Mouse (Mus musculus) lung, postnatal 0 days (tissue): ENCODE measurements around the gene Ddx54. TPM values are rescaled to one million over a fixed set of nuclear protein-coding genes. Genes with fewer than 3 reads are reported as not detected.

ENCODE experiments used
- ATAC-seq: fragments of 200-750 bp; cut with Nextera tagmentation; 2 replicates; pipeline ENCODE4 v1.8.0; 2017; ENCODE audit warnings: moderate library complexity
- DNase-seq: peaks from one replicate; pipeline ENCODE4 v3.0.0-alpha.2; 2016; ENCODE audit warnings: low spot score
- H3K27ac ChIP-seq: fragments of 300-500 bp; sonication (generic); 2 replicates; pipeline ENCODE4 v1.5.1; 2014; ENCODE audit warnings: antibody characterized with exemption, mild to moderate bottlenecking, low read length, mixed read lengths
- H3K27me3 ChIP-seq: fragments of 300-500 bp; sonication (generic); replicated peaks from 2 replicates; pipeline ENCODE4 v1.6.1; 2014; ENCODE audit warnings: low read length, mixed read lengths; ENCODE audit not compliant: insufficient read depth
- H3K36me3 ChIP-seq: fragments of 300-500 bp; sonication (generic); 2 replicates; pipeline ENCODE4 v1.6.1; 2014; ENCODE audit warnings: low read length, mixed read lengths; ENCODE audit not compliant: insufficient read depth
- H3K4me1 ChIP-seq: fragments of 300-500 bp; sonication (generic); 2 replicates; pipeline ENCODE4 v1.6.1; 2014; ENCODE audit warnings: antibody characterized with exemption, low read depth, low read length, mixed read lengths; ENCODE audit not compliant: insufficient read depth
- H3K4me2 ChIP-seq: fragments of 300-500 bp; sonication (generic); replicated peaks from 2 replicates; pipeline ENCODE4 v1.6.1; 2014; ENCODE audit warnings: low read depth, mild to moderate bottlenecking, low read length, moderate library complexity, mixed read lengths
- H3K4me3 ChIP-seq: fragments of 300-500 bp; sonication (generic); 2 replicates; pipeline ENCODE4 v1.5.1; 2014; ENCODE audit warnings: low read depth, low read length
- H3K9ac ChIP-seq: fragments of 300-500 bp; sonication (generic); replicated peaks from 2 replicates; pipeline ENCODE4 v1.6.1; 2014; ENCODE audit warnings: low read depth, mild to moderate bottlenecking
- H3K9me3 ChIP-seq: fragments of 300-500 bp; sonication (generic); 2 replicates; pipeline ENCODE4 v1.6.1; 2016; ENCODE audit warnings: low read length, mixed read lengths
- CTCF ChIP-seq: IDR thresholded peaks from 2 replicates; pipeline ENCODE4 v1.5.1; 2016; ENCODE audit warnings: antibody characterized with exemption, mild to moderate bottlenecking
- EP300 ChIP-seq: IDR thresholded peaks from 2 replicates; pipeline ENCODE4 v1.6.1; 2016; ENCODE audit warnings: antibody characterized with exemption, mild to moderate bottlenecking, control low read depth
- WGBS: fragments of 180-500 bp; shearing (Covaris S2); extraction: QIAGEN DNeasy Blood & Tissue Kit; methylation state at CpG from one replicate; pipeline ENCODE4 v1.1.7; 2014; 5-methylcytosine and 5-hydroxymethylcytosine counted together
- polyA plus RNA-seq: library from polyadenylated mRNA; unstranded; fragments of >200 nt; fragmentation: Nextera tagmentation; extraction: Ambion mirVana; gene quantifications from 2 replicates; pipeline ENCODE4 v1.2.1, GENCODE M21; 2015

Ddx54 gene
- polyA plus RNA-seq, 1 experiment from 2014 or later: 25.4 TPM

GRCm38 (mm10) chr5:120620375-120621077 is 8.0 kb downstream of the Ddx54 start:
- Histone ChIP-seq H3K27me3 (no peaks in the 10 kb centered on the region), H3K27ac (no peak overlapping the region), H3K4me2 (no peak overlapping the region), H3K9me3 (no peaks in the 10 kb centered on the region), H3K4me3 (no peak overlapping the region), H3K9ac (no peak overlapping the region), H3K36me3 (peaks cover 48% of the 10 kb centered on the region), H3K4me1 (no peaks in the 10 kb centered on the region)
- no peak for TF ChIP-seq EP300
- TF ChIP-seq CTCF: peak; percentile 96
- WGBS: 70% methylated on average over 17 of the region's 18 CpGs
- peak; percentile 59 for DNase-seq
- ATAC-seq: peak; percentile 25; the same call in 1 of the 2 replicates

DNA sequence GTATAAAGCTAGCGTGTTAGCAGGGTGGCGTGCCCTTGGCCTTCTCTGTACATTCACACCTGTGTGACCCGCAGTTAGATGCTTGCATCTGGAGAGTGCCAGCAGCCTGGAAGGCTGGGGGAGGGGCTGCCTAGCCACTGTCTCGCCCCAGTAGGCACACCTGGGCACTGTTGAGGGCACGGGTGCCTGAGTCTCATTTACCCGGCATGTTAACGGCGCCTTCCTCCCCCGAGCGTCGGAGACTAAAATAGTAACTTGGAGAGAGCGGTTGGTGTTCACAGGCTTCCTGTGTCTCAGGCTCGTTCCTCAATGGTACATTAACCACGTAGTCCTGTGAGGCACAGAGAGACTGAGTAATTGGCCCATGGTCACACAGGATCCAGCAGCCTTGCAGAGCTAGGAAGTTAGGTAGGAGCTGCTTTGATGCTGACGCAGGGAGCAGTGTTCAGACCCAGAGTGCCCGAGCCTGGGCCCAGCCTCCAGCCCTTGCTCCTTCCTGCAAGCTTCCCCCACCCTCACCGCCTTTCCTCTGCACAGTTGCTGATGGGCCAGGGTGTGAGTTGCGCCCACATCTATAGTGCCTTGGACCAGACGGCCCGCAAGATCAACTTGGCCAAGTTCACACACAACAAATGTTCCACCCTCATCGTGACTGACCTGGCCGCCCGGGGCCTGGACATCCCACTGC is 8.7 kb downstream of the Ddx54 start:
- H3K27ac ChIP-seq: no peak overlapping the region
- 89% methylated on average over 23 of the region's 23 CpGs for WGBS
- H3K9me3 ChIP-seq: no peaks in the 10 kb centered on the region
- DNase-seq (no peak), ATAC-seq (no peak)
- no peaks in the 10 kb centered on the region for H3K4me1 ChIP-seq
- H3K27me3 ChIP-seq: no peaks in the 10 kb centered on the region
- TF ChIP-seq CTCF (no peak), EP300 (no peak)
- H3K4me2 ChIP-seq: no peak overlapping the region
- peaks cover 48% of the 10 kb centered on the region for H3K36me3 ChIP-seq
- H3K4me3 ChIP-seq: no peak overlapping the region
- H3K9ac ChIP-seq: no peak overlapping the region

GRCm38 (mm10) chr5:120621846-120622197 is 9.3 kb downstream of the Ddx54 start:
- TF ChIP-seq CTCF (no peak), EP300 (no peak)
- H3K4me2 ChIP-seq: no peak overlapping the region
- H3K4me1 ChIP-seq: no peaks in the 10 kb centered on the region
- DNase-seq: no peak
- H3K9ac ChIP-seq: no peak overlapping the region
- no peak overlapping the region for H3K27ac ChIP-seq
- WGBS: 91% methylated on average over 10 of the region's 10 CpGs
- ATAC-seq: no peak
- H3K36me3 ChIP-seq: peaks cover 53% of the 10 kb centered on the region
- no peaks in the 10 kb centered on the region for H3K9me3 ChIP-seq
- no peak overlapping the region for H3K4me3 ChIP-seq
- H3K27me3 ChIP-seq: no peaks in the 10 kb centered on the region

- Histone ChIP-seq H3K27me3 (no peaks in the 10 kb centered on the region), H3K4me1 (no peaks in the 10 kb centered on the region), H3K4me2 (no peak overlapping the region), H3K4me3 (no peak overlapping the region), H3K36me3 (peaks cover 58% of the 10 kb centered on the region), H3K9me3 (no peaks in the 10 kb centered on the region), H3K27ac (no peak overlapping the region), H3K9ac (no peak overlapping the region)
- 68% methylated on average over 5 of the region's 5 CpGs for WGBS
- ATAC-seq (no peak), DNase-seq (no peak)
- TF ChIP-seq EP300 (no peak), CTCF (no peak)
Measured at GRCm38 (mm10) chr5:120622198-120622851, 9.8 kb downstream of the Ddx54 start.

DNA sequence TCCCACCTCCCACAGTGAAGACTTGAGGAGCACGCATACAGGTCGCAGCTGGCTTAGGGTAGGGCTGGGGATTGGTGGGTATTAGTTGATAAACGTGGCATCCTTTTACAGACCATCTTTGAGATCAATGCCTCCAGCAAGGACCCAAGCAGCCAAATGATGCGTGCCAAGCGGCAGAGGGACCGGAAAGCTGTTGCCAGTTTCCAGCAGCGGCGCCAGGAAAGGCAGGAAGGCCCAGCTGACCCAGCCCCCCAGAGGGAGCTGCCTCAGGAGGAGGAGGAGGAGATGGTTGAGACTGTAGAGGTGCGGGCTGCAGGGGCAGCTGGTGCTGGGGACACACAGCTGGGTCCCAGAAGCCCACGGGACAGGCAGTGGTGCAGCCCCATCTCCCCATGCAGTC is 11.9 kb downstream of the Ddx54 start:
- Histone ChIP-seq H3K9me3 (no peaks in the 10 kb centered on the region), H3K27me3 (no peaks in the 10 kb centered on the region), H3K9ac (no peak overlapping the region), H3K4me2 (no peak overlapping the region), H3K36me3 (peaks cover 57% of the 10 kb centered on the region), H3K4me3 (no peak overlapping the region), H3K27ac (no peak overlapping the region), H3K4me1 (no peaks in the 10 kb centered on the region)
- TF ChIP-seq CTCF: no peak
- no peak for DNase-seq
- 91% methylated on average over 10 of the region's 10 CpGs for WGBS
- no peak for ATAC-seq

DNA sequence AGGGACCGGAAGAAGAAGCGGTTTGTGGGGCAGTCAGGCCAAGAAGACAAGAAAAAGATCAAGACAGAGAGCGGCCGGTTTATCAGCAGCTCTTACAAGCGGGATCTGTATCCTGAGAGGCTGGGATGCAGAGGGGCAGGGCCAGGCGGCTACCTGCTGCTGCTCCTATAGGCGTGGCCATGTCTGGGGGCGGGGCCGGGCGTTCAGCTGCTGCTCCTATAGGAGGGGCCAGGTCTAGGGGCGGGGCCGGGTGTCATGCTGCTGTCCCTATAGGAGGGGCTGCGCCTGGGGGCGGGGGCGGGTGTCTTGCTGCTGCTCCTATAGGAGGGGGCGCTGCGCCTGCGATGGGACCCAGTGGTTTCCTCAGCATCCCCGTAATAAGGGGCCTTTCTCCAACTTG is 13.9 kb downstream of the Ddx54 start:
- H3K4me3 ChIP-seq: no peak overlapping the region
- H3K27ac ChIP-seq: no peak overlapping the region
- H3K4me2 ChIP-seq: no peak overlapping the region
- no peak overlapping the region for H3K9ac ChIP-seq
- H3K36me3 ChIP-seq: peaks cover 42% of the 10 kb centered on the region
- ATAC-seq: peak; percentile 72
- WGBS: 50% methylated on average over 15 of the region's 19 CpGs
- TF ChIP-seq CTCF (no peak), EP300 (no peak)
- DNase-seq: peak; percentile 40
- H3K9me3 ChIP-seq: no peaks in the 10 kb centered on the region
- no peaks in the 10 kb centered on the region for H3K4me1 ChIP-seq
- no peaks in the 10 kb centered on the region for H3K27me3 ChIP-seq
